ENCODE assay signal across 12 mouse cellular contexts in the genomic region with DNA sequence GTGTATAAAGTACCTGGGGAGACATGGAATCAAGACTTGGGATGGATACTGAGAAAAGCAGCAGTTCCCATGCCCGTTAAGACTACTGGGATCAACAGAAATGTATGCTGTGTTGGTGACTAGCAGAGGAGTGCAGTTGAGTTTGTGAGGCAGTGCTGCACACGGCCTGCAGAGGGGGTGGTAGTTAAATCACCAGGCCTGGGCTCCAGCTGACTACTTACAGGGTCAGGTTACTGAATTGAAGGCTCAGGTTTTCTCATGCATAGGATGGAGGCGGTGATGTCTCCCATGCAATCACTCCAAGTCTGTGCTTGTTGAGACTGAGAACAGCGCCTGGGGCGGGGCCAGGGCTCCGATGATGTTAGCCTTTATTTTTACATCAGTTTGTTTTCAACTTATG. TPM values are rescaled to one million over a fixed set of nuclear protein-coding genes. Genes with fewer than 3 reads are reported as not detected.
DNase-seq lines count a peak whose midpoint lies in the region; ATAC-seq and TF ChIP-seq lines count a peak whose summit lies in the region.
"Had no signal": no experiment of that assay in that cellular context is flagged by ENCODE, and none has a peak within 500 bp of the region (broad histone marks: within the 10 kb centered on the region; RNA-seq: fewer than 3 reads in every experiment).

No protein-coding gene starts in this region.

- WGBS in heart, postnatal 0 days = 35% methylated on average over 6 of the region's 6 CpGs
- WGBS in lung, embryonic 14.5 days = 28% methylated on average over 6 of the region's 6 CpGs
- 13% methylated on average over 6 of the region's 6 CpGs for WGBS in limb, embryonic 14.5 days

- H3K4me3 ChIP-seq in heart, postnatal 0 days (ENCODE audit: low read depth, low read length) = no peak overlapping the region
- H3K4me3 ChIP-seq in lung, embryonic 14.5 days (ENCODE audit: low read depth, low read length) = no peak overlapping the region
- H3K4me3 ChIP-seq in limb, embryonic 14.5 days (replicated peaks; ENCODE audit: low read length) = no peak overlapping the region
- H3K4me3 ChIP-seq: heart, embryonic 15.5 days had no signal

- DNase-seq in heart, postnatal 0 days (ENCODE audit: low spot score) = no peak
- DNase-seq in heart, postnatal 10 days = no peak
- DNase-seq in lung, embryonic 14.5 days = no peak
- no peak for DNase-seq in lung, postnatal 14 days
- peak; percentile 78 for DNase-seq in embryo, embryonic 10.5 days (ENCODE audit: low spot score)
- peak; percentile 64 for DNase-seq in limb, embryonic 14.5 days (ENCODE audit: low spot score)
- DNase-seq in spleen, adult 12 weeks (ENCODE audit: low spot score) = no peak
- no peak for DNase-seq in adrenal gland, adult 18-20 months (ENCODE audit: low spot score in 2 of 2)
- DNase-seq: adrenal gland, postnatal 25 days; lung, postnatal 10 days had no signal

- no peaks in the 10 kb centered on the region for H3K4me1 ChIP-seq in heart, postnatal 0 days (ENCODE audit: control insufficient read depth, insufficient read depth)
- no peaks in the 10 kb centered on the region for H3K4me1 ChIP-seq in lung, embryonic 14.5 days (ENCODE audit: insufficient read depth)
- peaks cover 35% of the 10 kb centered on the region for H3K4me1 ChIP-seq in limb, embryonic 14.5 days (ENCODE audit: control insufficient read depth, insufficient read depth, low read length)
- H3K4me1 ChIP-seq: heart, embryonic 15.5 days had no signal

- no peaks in the 10 kb centered on the region for H3K36me3 ChIP-seq in heart, postnatal 0 days (replicated peaks; ENCODE audit: control insufficient read depth, insufficient read depth, low read length)
- no peaks in the 10 kb centered on the region for H3K36me3 ChIP-seq in lung, embryonic 14.5 days (ENCODE audit: insufficient read depth)
- H3K36me3 ChIP-seq in limb, embryonic 14.5 days (ENCODE audit: control insufficient read depth, insufficient read depth, low read length) = no peaks in the 10 kb centered on the region
- H3K36me3 ChIP-seq: heart, embryonic 15.5 days had no signal

- no peak overlapping the region for H3K9ac ChIP-seq in heart, postnatal 0 days (replicated peaks; ENCODE audit: low read depth, low read length)
- no peak overlapping the region for H3K9ac ChIP-seq in lung, embryonic 14.5 days
- no peak overlapping the region for H3K9ac ChIP-seq in limb, embryonic 14.5 days (ENCODE audit: low read depth, low read length, severe bottlenecking)
- H3K9ac ChIP-seq: heart, embryonic 15.5 days had no signal

- 0 out of 2 replicates have a peak, but pooled peaks cover 3% of the 10 kb centered on the region for H3K27me3 ChIP-seq in heart, postnatal 0 days (ENCODE audit: control insufficient read depth, insufficient read depth, low read length)
- no peaks in the 10 kb centered on the region for H3K27me3 ChIP-seq in lung, embryonic 14.5 days (ENCODE audit: insufficient read depth, low read length)
- H3K27me3 ChIP-seq in limb, embryonic 14.5 days (ENCODE audit: control insufficient read depth, insufficient read depth, low read length) = no peaks in the 10 kb centered on the region

- peak; percentile 34 for TF ChIP-seq CTCF in heart, postnatal 0 days (IDR thresholded peaks at IDR 0.05; ENCODE audit: low read depth)
- TF ChIP-seq CTCF in lung, embryonic 14.5 days (IDR thresholded peaks at IDR 0.05; ENCODE audit: low read depth) = peak; percentile 46

- H3K9me3 ChIP-seq in heart, postnatal 0 days (replicated peaks; ENCODE audit: control insufficient read depth, low read length) = no peaks in the 10 kb centered on the region
- no peaks in the 10 kb centered on the region for H3K9me3 ChIP-seq in lung, embryonic 14.5 days (ENCODE audit: low read depth, low read length)
- H3K9me3 ChIP-seq in limb, embryonic 14.5 days (ENCODE audit: control insufficient read depth, low read length) = no peaks in the 10 kb centered on the region
- H3K9me3 ChIP-seq: heart, embryonic 15.5 days had no signal

- TF ChIP-seq EP300 in heart, postnatal 0 days (IDR thresholded peaks at IDR 0.05; ENCODE audit: low read depth) = no peak

- no peak overlapping the region for H3K4me2 ChIP-seq in heart, postnatal 0 days (ENCODE audit: low read depth, low read length)
- H3K4me2 ChIP-seq in lung, embryonic 14.5 days = no peak overlapping the region
- H3K4me2 ChIP-seq in limb, embryonic 14.5 days (replicated peaks; ENCODE audit: low read depth, low read length, severe bottlenecking) = no peak overlapping the region
- H3K4me2 ChIP-seq: heart, embryonic 15.5 days had no signal

- intact Hi-C loops in heart, postnatal 10 days (cut with DNase I) = no loop called here

- no peak for ATAC-seq in heart, postnatal 0 days (ENCODE audit: insufficient read depth, low read depth)
- ATAC-seq in lung, embryonic 14.5 days (ENCODE audit: insufficient read depth) = no peak
- peak; percentile 60; the same call in 1 of the 2 replicates for ATAC-seq in limb, embryonic 14.5 days (ENCODE audit: low FRiP score, low read depth)
- ATAC-seq: CD4-positive, CD25-positive, alpha-beta regulatory T cell, adult 4 months had no signal

- H3K27ac ChIP-seq in heart, postnatal 0 days (ENCODE audit: low read depth) = no peak overlapping the region
- H3K27ac ChIP-seq in lung, embryonic 14.5 days (ENCODE audit: low read depth) = no peak overlapping the region
- peak overlapping the region; percentile 21; the same call in 1 of the 2 replicates for H3K27ac ChIP-seq in limb, embryonic 14.5 days (replicated peaks; ENCODE audit: low read depth, low read length)
- H3K27ac ChIP-seq: heart, embryonic 15.5 days had no signal

- no peak for TF ChIP-seq POLR2A in limb, embryonic 14.5 days (IDR thresholded peaks at IDR 0.05; ENCODE audit: borderline replicate concordance, extremely low read depth, insufficient read depth, insufficient read length)

RNA-seq across cellular contexts. Expression of a gene that starts 31.4 kb away (rescaled TPM):
- not detected in 2 replicates for total RNA-seq in heart, postnatal 0 days (2014; rRNA removed; ENCODE audit: low replicate concordance)
- polyA plus RNA-seq in heart, postnatal 0 days (2015; fragmentation: Nextera tagmentation; extraction: Ambion mirVana) = 0.08 and 0.16 TPM in 2 replicates
- total RNA-seq in heart, postnatal 10 days (2021) = under 1 TPM; 0.17 to 0.96 TPM
- polyA plus RNA-seq in lung, embryonic 14.5 days (2014; fragmentation: Nextera tagmentation; extraction: Ambion mirVana) = 9.0 and 9.8 TPM in 2 replicates
- 421 and 443 TPM in 2 replicates for polyA plus RNA-seq in limb, embryonic 14.5 days (2012; rRNA removed)
- polyA plus RNA-seq in limb, embryonic 14.5 days (2014; fragmentation: Nextera tagmentation; extraction: Ambion mirVana) = 474 and 556 TPM in 2 replicates
- 10 to 100 TPM; 60.1 to 60.7 TPM for total RNA-seq in adrenal gland, adult 18-20 months (2021)
- polyA plus RNA-seq: CD4-positive, CD25-positive, alpha-beta regulatory T cell, adult 4 months had no signal

Comparison
In these comparisons a context has a peak if more than half of its experiments do, and no peak if none do; other contexts are left out.
1. DNase-seq: peak in embryo, embryonic 10.5 days (single experiment) and limb, embryonic 14.5 days (single experiment); none in heart, postnatal 0 days (single experiment), heart, postnatal 10 days (0 of 2), lung, embryonic 14.5 days (single experiment), lung, postnatal 14 days (single experiment), spleen, adult 12 weeks (single experiment) and adrenal gland, adult 18-20 months (0 of 2).
2. RNA of a gene that starts 31.4 kb away (total RNA-seq): 60.1 to 60.7 TPM in adrenal gland, adult 18-20 months; 0.17 to 0.96 TPM in heart, postnatal 10 days and not detected in heart, postnatal 0 days; every median in the first group is over 10 times any median in the second.